Mouse (Mus musculus) cerebellum, adult 9-11 months (tissue): ENCODE measurements around the gene Olfr1412.
A peak's percentile ranks its signal among the peaks of the same experiment; 100 is the strongest.

Experiments
- DNase-seq: peaks from one replicate; pipeline ENCODE4 v3.0.0; 2022

The Olfr1412 gene

GRCm38 (mm10) chr1:92585479-92585878 is at the start of gene Olfr1412:
Gene Olfr1412, plus strand, starts transcription at chr1:92585779.
- DNase-seq = no peak

- DNase-seq = no peak
Measured at GRCm38 (mm10) chr1:92536972-92537371, 48.6 kb upstream of the Olfr1412 start.

GRCm38 (mm10) chr1:92539071-92539470 is 46.5 kb upstream of the Olfr1412 start:
- DNase-seq = no peak

- no peak for DNase-seq
Measured at GRCm38 (mm10) chr1:92545929-92546328, 39.6 kb upstream of the Olfr1412 start.

- DNase-seq = no peak
Measured at GRCm38 (mm10) chr1:92571022-92571421, 14.6 kb upstream of the Olfr1412 start, which contains the start of gene Olfr1413. Gene Olfr1413, plus strand, starts transcription at chr1:92571322.

- no peak for DNase-seq
Measured at GRCm38 (mm10) chr1:92594111-92594510, 8.5 kb downstream of the Olfr1412 start, which contains the start of gene Olfr1411. Gene Olfr1411, plus strand, starts transcription at chr1:92594411.

- DNase-seq = no peak
Measured at GRCm38 (mm10) chr1:92596019-92596418, 10.4 kb downstream of the Olfr1412 start.

GRCm38 (mm10) chr1:92605482-92605881 is 19.9 kb downstream of the Olfr1412 start, which contains the start of gene Olfr1410:
Gene Olfr1410, plus strand, starts transcription at chr1:92605782.
- DNase-seq = no peak

GRCm38 (mm10) chr1:92607711-92608110 is 22.1 kb downstream of the Olfr1412 start:
- no peak for DNase-seq

- peak; percentile 48 for DNase-seq
Measured at GRCm38 (mm10) chr1:92611008-92611407, 25.4 kb downstream of the Olfr1412 start.

- DNase-seq = no peak
Measured at GRCm38 (mm10) chr1:92613175-92613574, 27.6 kb downstream of the Olfr1412 start.

- DNase-seq = no peak
Measured at GRCm38 (mm10) chr1:92614516-92614915, 28.9 kb downstream of the Olfr1412 start.

- DNase-seq = no peak
Measured at GRCm38 (mm10) chr1:92616046-92616445, 30.5 kb downstream of the Olfr1412 start.

- no peak for DNase-seq
Measured at GRCm38 (mm10) chr1:92617488-92617887, 31.9 kb downstream of the Olfr1412 start, which contains the start of gene Olfr12. Gene Olfr12, plus strand, starts transcription at chr1:92617788.

- DNase-seq = no peak
Measured at GRCm38 (mm10) chr1:92618360-92618759, 32.8 kb downstream of the Olfr1412 start.

GRCm38 (mm10) chr1:92628227-92628626 is 42.6 kb downstream of the Olfr1412 start:
- DNase-seq = no peak

- no peak for DNase-seq
Measured at GRCm38 (mm10) chr1:92632196-92632595, 46.6 kb downstream of the Olfr1412 start.

GRCm38 (mm10) chr1:92632948-92633347 is 47.4 kb downstream of the Olfr1412 start:
- DNase-seq = no peak

GRCm38 (mm10) chr1:92633726-92634125 is 48.1 kb downstream of the Olfr1412 start:
- DNase-seq = no peak

GRCm38 (mm10) chr1:92634569-92634968 is 49.0 kb downstream of the Olfr1412 start:
- DNase-seq = no peak

- DNase-seq = no peak
Measured at GRCm38 (mm10) chr1:92634976-92635599, 49.5 kb downstream of the Olfr1412 start.

GRCm38 (mm10) chr1:92636015-92636414 is 50.4 kb downstream of the Olfr1412 start:
- no peak for DNase-seq

- DNase-seq = no peak
Measured at GRCm38 (mm10) chr1:92636676-92637075, 51.1 kb downstream of the Olfr1412 start.

GRCm38 (mm10) chr1:92637501-92638172 is 52.1 kb downstream of the Olfr1412 start:
- no peak for DNase-seq
